Mouse (Mus musculus) hematopoietic stem cell, adult 5-6 weeks (primary cell): ENCODE measurements around the gene Cdh13. TPM values are rescaled to one million over a fixed set of nuclear protein-coding genes. Genes with fewer than 3 reads are reported as not detected.

ENCODE experiments used
- ATAC-seq, 2 experiments: fragments of 125-278 bp in 1 of 2; replicated peaks in 1 of 2; 2 replicates each; pipeline ENCODE4 v1.8.0; 2016 to 2017; ENCODE audit warnings: inconsistent platforms in 2 of 2, mild to moderate bottlenecking in 2 of 2, moderate number of reproducible peaks in 2 of 2, low read depth in 1 of 2, moderate TSS enrichment in 1 of 2; ENCODE audit not compliant: low FRiP score in 2 of 2, poor library complexity in 2 of 2, severe bottlenecking in 2 of 2, insufficient read depth in 1 of 2, low TSS enrichment in 1 of 2
- total RNA-seq: library from RNA; stranded (forward); fragments of 172-1452, 232-1000 nt; gene quantifications from 2 replicates; pipeline ENCODE4 v1.2.3, GENCODE M21; 2017

The Cdh13 gene
- total RNA-seq, 1 experiment from 2014 or later: not detected

- no peak for ATAC-seq
Measured at GRCm38 (mm10) chr8:118849515-118849914, 566.0 kb downstream of the Cdh13 start.

- no peak for ATAC-seq
Measured at GRCm38 (mm10) chr8:118850381-118850780, 566.8 kb downstream of the Cdh13 start.

GRCm38 (mm10) chr8:118851361-118851760, 567.8 kb downstream of the Cdh13 start:
- ATAC-seq: no peak

- ATAC-seq: no peak
Measured at GRCm38 (mm10) chr8:118852861-118853260, 569.3 kb downstream of the Cdh13 start.

GRCm38 (mm10) chr8:118854656-118855055, 571.1 kb downstream of the Cdh13 start:
- no peak for ATAC-seq

GRCm38 (mm10) chr8:118866332-118866731, 582.8 kb downstream of the Cdh13 start:
- no peak for ATAC-seq

GRCm38 (mm10) chr8:118870711-118871110, 587.2 kb downstream of the Cdh13 start:
- ATAC-seq: no peak

GRCm38 (mm10) chr8:118879939-118880825, 596.6 kb downstream of the Cdh13 start:
- ATAC-seq: no peak

GRCm38 (mm10) chr8:118884296-118884695, 600.8 kb downstream of the Cdh13 start:
- ATAC-seq: no peak

GRCm38 (mm10) chr8:118884988-118885387, 601.5 kb downstream of the Cdh13 start:
- ATAC-seq: no peak

GRCm38 (mm10) chr8:118902402-118902801, 618.9 kb downstream of the Cdh13 start:
- ATAC-seq: no peak

GRCm38 (mm10) chr8:118916513-118916912, 633.0 kb downstream of the Cdh13 start:
- ATAC-seq: no peak

GRCm38 (mm10) chr8:118937412-118937811, 653.9 kb downstream of the Cdh13 start:
- ATAC-seq: no peak

GRCm38 (mm10) chr8:118938025-118938424, 654.5 kb downstream of the Cdh13 start:
- ATAC-seq: no peak

GRCm38 (mm10) chr8:118951766-118952741, 668.5 kb downstream of the Cdh13 start:
- no peak for ATAC-seq

GRCm38 (mm10) chr8:118956109-118956508, 672.6 kb downstream of the Cdh13 start:
- no peak for ATAC-seq

- ATAC-seq: no peak
Measured at GRCm38 (mm10) chr8:118961877-118962545, 678.5 kb downstream of the Cdh13 start.
